Mouse (Mus musculus): ENCODE results near the gene Ppp1r12c. TPM values are rescaled to one million over a fixed set of nuclear protein-coding genes. Genes with fewer than 3 reads are reported as not detected.
"Not testable (repeated sequence)": the region's sequence is repeated elsewhere in the genome, so short reads cannot be mapped to it uniquely, and the experiment has no call there.

Gene Ppp1r12c
- polyA plus RNA-seq, 1 experiment from 2014 or later: 32.7 TPM

- WGBS: 3% methylated on average over 28 of the region's 28 CpGs
- Histone ChIP-seq H3K27ac (ENCODE audit: low read depth, low read length) (no peak within 1 kb of the TSS), H3K4me2 (peak within 1 kb of the TSS; percentile 65), H3K9me3 (ENCODE audit: control insufficient read depth, low read length) (no peaks in the 10 kb centered on the region), H3K4me3 (ENCODE audit: low read depth, low read length) (peak within 1 kb of the TSS; percentile 40), H3K27me3 (ENCODE audit: control insufficient read depth, insufficient read depth, low read length) (peaks cover 1% of the 10 kb centered on the region), H3K4me1 (ENCODE audit: control insufficient read depth, insufficient read depth, low read length) (0 out of 2 replicates have a peak, but pooled peaks cover 7% of the 10 kb centered on the region), H3K36me3 (ENCODE audit: control insufficient read depth, insufficient read depth, low read length) (no peaks in the 10 kb centered on the region), H3K9ac (ENCODE audit: low read length) (peak within 1 kb of the TSS; percentile 38; the same call in 1 of the 2 replicates)
- peak; percentile 95 for DNase-seq (ENCODE audit: low spot score, missing footprints)
- ATAC-seq (ENCODE audit: low FRiP score): peak; percentile 95
These were observed 30.7 kb upstream of the Ppp1r12c start, which contains the start of gene Dnaaf3 for GRCm38 (mm10) chr7:4532005-4532729. Gene Dnaaf3, minus strand, starts transcription at chr7:4532453.

- H3K4me1 ChIP-seq (ENCODE audit: control insufficient read depth, insufficient read depth, low read length); ATAC-seq (ENCODE audit: low FRiP score); H3K4me2 ChIP-seq; H3K27me3 ChIP-seq (ENCODE audit: control insufficient read depth, insufficient read depth, low read length); H3K9me3 ChIP-seq (ENCODE audit: control insufficient read depth, low read length); H3K9ac ChIP-seq (ENCODE audit: low read length); DNase-seq (ENCODE audit: low spot score, missing footprints); H3K4me3 ChIP-seq (ENCODE audit: low read depth, low read length); H3K27ac ChIP-seq (ENCODE audit: low read depth, low read length); H3K36me3 ChIP-seq (ENCODE audit: control insufficient read depth, insufficient read depth, low read length): not testable (repeated sequence)
- WGBS: 48% methylated on average over 7 of the region's 8 CpGs
These were observed 28.7 kb upstream of the Ppp1r12c start for GRCm38 (mm10) chr7:4530166-4530565.

- Histone ChIP-seq H3K9ac (ENCODE audit: low read length) (no peak overlapping the region), H3K4me2 (peak overlapping the region; percentile 48; the same call in 1 of the 2 replicates), H3K27me3 (ENCODE audit: control insufficient read depth, insufficient read depth, low read length) (peaks cover 4% of the 10 kb centered on the region), H3K36me3 (ENCODE audit: control insufficient read depth, insufficient read depth, low read length) (no peaks in the 10 kb centered on the region), H3K27ac (ENCODE audit: low read depth, low read length) (no peak overlapping the region), H3K4me3 (ENCODE audit: low read depth, low read length) (no peak overlapping the region), H3K4me1 (ENCODE audit: control insufficient read depth, insufficient read depth, low read length) (peaks cover 8% of the 10 kb centered on the region), H3K9me3 (ENCODE audit: control insufficient read depth, low read length) (no peaks in the 10 kb centered on the region)
- DNase-seq (ENCODE audit: low spot score, missing footprints) (no peak), ATAC-seq (ENCODE audit: low FRiP score) (0 out of 2 replicates have a peak, but pooled peaks have one; percentile 2)
- WGBS: 52% methylated on average over 18 of the region's 18 CpGs
These were observed 25.8 kb upstream of the Ppp1r12c start for GRCm38 (mm10) chr7:4527302-4527689.

GRCm38 (mm10) chr7:4526341-4527301 is 25.1 kb upstream of the Ppp1r12c start:
- WGBS: 21% methylated on average over 40 of the region's 40 CpGs
- DNase-seq (ENCODE audit: low spot score, missing footprints) (peak; percentile 98), ATAC-seq (ENCODE audit: low FRiP score) (peak; percentile 95)
- H3K9me3 ChIP-seq (ENCODE audit: control insufficient read depth, low read length): no peaks in the 10 kb centered on the region
- peak overlapping the region; percentile 20 for H3K4me3 ChIP-seq (ENCODE audit: low read depth, low read length)
- peaks cover 2% of the 10 kb centered on the region for H3K4me1 ChIP-seq (ENCODE audit: control insufficient read depth, insufficient read depth, low read length)
- no peak overlapping the region for H3K27ac ChIP-seq (ENCODE audit: low read depth, low read length)
- H3K36me3 ChIP-seq (ENCODE audit: control insufficient read depth, insufficient read depth, low read length): no peaks in the 10 kb centered on the region
- H3K4me2 ChIP-seq: peak overlapping the region; percentile 48
- peaks cover 4% of the 10 kb centered on the region for H3K27me3 ChIP-seq (ENCODE audit: control insufficient read depth, insufficient read depth, low read length)
- H3K9ac ChIP-seq (ENCODE audit: low read length): peak overlapping the region; percentile 47

GRCm38 (mm10) chr7:4524212-4524922 is 22.9 kb upstream of the Ppp1r12c start, which contains the start of gene Tnni3:
Gene Tnni3, minus strand, starts transcription at chr7:4524229.
- H3K36me3 ChIP-seq (ENCODE audit: control insufficient read depth, insufficient read depth, low read length); H3K4me3 ChIP-seq (ENCODE audit: low read depth, low read length); H3K9ac ChIP-seq (ENCODE audit: low read length); H3K4me2 ChIP-seq; H3K27me3 ChIP-seq (ENCODE audit: control insufficient read depth, insufficient read depth, low read length); H3K9me3 ChIP-seq (ENCODE audit: control insufficient read depth, low read length); H3K4me1 ChIP-seq (ENCODE audit: control insufficient read depth, insufficient read depth, low read length); H3K27ac ChIP-seq (ENCODE audit: low read depth, low read length): not testable (repeated sequence)
- 72% methylated on average over 15 of the region's 15 CpGs for WGBS
- DNase-seq (ENCODE audit: low spot score, missing footprints) (peak; percentile 94), ATAC-seq (ENCODE audit: low FRiP score) (0 out of 2 replicates have a peak, but pooled peaks have one; percentile 16)

GRCm38 (mm10) chr7:4523205-4524130 is 22.0 kb upstream of the Ppp1r12c start:
- Histone ChIP-seq H3K27ac (ENCODE audit: low read depth, low read length) (no peak overlapping the region), H3K9me3 (ENCODE audit: control insufficient read depth, low read length) (no peaks in the 10 kb centered on the region), H3K4me1 (ENCODE audit: control insufficient read depth, insufficient read depth, low read length) (peaks cover 5% of the 10 kb centered on the region), H3K9ac (ENCODE audit: low read length) (no peak overlapping the region), H3K4me2 (no peak overlapping the region), H3K4me3 (ENCODE audit: low read depth, low read length) (no peak overlapping the region), H3K36me3 (ENCODE audit: control insufficient read depth, insufficient read depth, low read length) (no peaks in the 10 kb centered on the region), H3K27me3 (ENCODE audit: control insufficient read depth, insufficient read depth, low read length) (peaks cover 10% of the 10 kb centered on the region)
- WGBS: 92% methylated on average over 33 of the region's 33 CpGs
- ATAC-seq (ENCODE audit: low FRiP score) (no peak), DNase-seq (ENCODE audit: low spot score, missing footprints) (no peak)

- H3K36me3 ChIP-seq (ENCODE audit: control insufficient read depth, insufficient read depth, low read length): no peaks in the 10 kb centered on the region
- H3K4me2 ChIP-seq: no peak overlapping the region
- H3K4me3 ChIP-seq (ENCODE audit: low read depth, low read length): no peak overlapping the region
- H3K4me1 ChIP-seq (ENCODE audit: control insufficient read depth, insufficient read depth, low read length): peaks cover 5% of the 10 kb centered on the region
- no peak for ATAC-seq (ENCODE audit: low FRiP score)
- H3K27ac ChIP-seq (ENCODE audit: low read depth, low read length): no peak overlapping the region
- H3K9me3 ChIP-seq (ENCODE audit: control insufficient read depth, low read length): no peaks in the 10 kb centered on the region
- no peak for DNase-seq (ENCODE audit: low spot score, missing footprints)
- WGBS: 83% methylated on average over 6 of the region's 6 CpGs
- no peak overlapping the region for H3K9ac ChIP-seq (ENCODE audit: low read length)
- peaks cover 10% of the 10 kb centered on the region for H3K27me3 ChIP-seq (ENCODE audit: control insufficient read depth, insufficient read depth, low read length)
These were observed 20.8 kb upstream of the Ppp1r12c start for GRCm38 (mm10) chr7:4522292-4522691.
